Mouse (Mus musculus) heart, embryonic 16.5 days (tissue): Measurements from ENCODE around the gene Gm32742. TPM values are rescaled to one million over a fixed set of nuclear protein-coding genes. Genes with fewer than 3 reads are reported as not detected.

Experiments
- ATAC-seq: fragments of 200-750 bp; cut with Nextera tagmentation; replicated peaks from 2 replicates; pipeline ENCODE4 v1.8.0; 2017; ENCODE audit warnings: moderate number of reproducible peaks; ENCODE audit not compliant: insufficient read depth, low FRiP score; ENCODE audit errors: extremely low read depth
- H3K27ac ChIP-seq: fragments of 300-500 bp; sonication (generic); 2 replicates; pipeline ENCODE4 v1.5.1; 2014; ENCODE audit warnings: mild to moderate bottlenecking, low read length, control low read depth, moderate library complexity
- H3K27me3 ChIP-seq: fragments of 300-500 bp; sonication (generic); 2 replicates; pipeline ENCODE4 v1.6.1; 2014; ENCODE audit warnings: low read length, mixed read lengths; ENCODE audit not compliant: control insufficient read depth, insufficient read depth
- H3K36me3 ChIP-seq: fragments of 300-500 bp; sonication (generic); 2 replicates; pipeline ENCODE4 v1.6.1; 2014; ENCODE audit not compliant: control insufficient read depth, insufficient read depth
- H3K4me1 ChIP-seq: fragments of 300-500 bp; sonication (generic); 2 replicates; pipeline ENCODE4 v1.6.1; 2014; ENCODE audit warnings: low read length, mixed read lengths; ENCODE audit not compliant: control insufficient read depth, insufficient read depth
- H3K4me2 ChIP-seq: fragments of 300-500 bp; sonication (generic); 2 replicates; pipeline ENCODE4 v1.6.1; 2014; ENCODE audit warnings: low read depth, mild to moderate bottlenecking, control low read depth, low read length
- H3K4me3 ChIP-seq: fragments of 300-500 bp; sonication (generic); 2 replicates; pipeline ENCODE4 v1.5.1; 2014; ENCODE audit warnings: mild to moderate bottlenecking, control low read depth, low read length
- H3K9ac ChIP-seq: fragments of 300-500 bp; sonication (generic); 2 replicates; pipeline ENCODE4 v1.6.1; 2014; ENCODE audit warnings: low read length, control low read depth
- H3K9me3 ChIP-seq: fragments of 300-500 bp; sonication (generic); replicated peaks from 2 replicates; pipeline ENCODE4 v1.6.1; 2016; ENCODE audit warnings: low read length; ENCODE audit not compliant: control insufficient read depth
- WGBS: fragments of 180-500 bp; shearing (Covaris S2); extraction: QIAGEN DNeasy Blood & Tissue Kit; methylation state at CpG from one replicate; pipeline ENCODE4 v1.1.7; 2014; 5-methylcytosine and 5-hydroxymethylcytosine counted together
- microRNA counts: library from miRNA; unstranded; fragments of <30 nt; microRNA quantifications from one replicate; lab custom pipeline; 2016
- microRNA-seq: library from miRNA; unstranded; fragments of <30 nt; microRNA quantifications from one replicate; pipeline ENCODE4, GENCODE M21; 2017
- polyA plus RNA-seq: library from polyadenylated mRNA; unstranded; fragments of >200 nt; fragmentation: Nextera tagmentation; extraction: Ambion mirVana; gene quantifications from 2 replicates; pipeline ENCODE4 v1.2.1, GENCODE M21; 2015

The Gm32742 gene
- polyA plus RNA-seq, 1 experiment from 2014 or later = 0.09 TPM

DNA sequence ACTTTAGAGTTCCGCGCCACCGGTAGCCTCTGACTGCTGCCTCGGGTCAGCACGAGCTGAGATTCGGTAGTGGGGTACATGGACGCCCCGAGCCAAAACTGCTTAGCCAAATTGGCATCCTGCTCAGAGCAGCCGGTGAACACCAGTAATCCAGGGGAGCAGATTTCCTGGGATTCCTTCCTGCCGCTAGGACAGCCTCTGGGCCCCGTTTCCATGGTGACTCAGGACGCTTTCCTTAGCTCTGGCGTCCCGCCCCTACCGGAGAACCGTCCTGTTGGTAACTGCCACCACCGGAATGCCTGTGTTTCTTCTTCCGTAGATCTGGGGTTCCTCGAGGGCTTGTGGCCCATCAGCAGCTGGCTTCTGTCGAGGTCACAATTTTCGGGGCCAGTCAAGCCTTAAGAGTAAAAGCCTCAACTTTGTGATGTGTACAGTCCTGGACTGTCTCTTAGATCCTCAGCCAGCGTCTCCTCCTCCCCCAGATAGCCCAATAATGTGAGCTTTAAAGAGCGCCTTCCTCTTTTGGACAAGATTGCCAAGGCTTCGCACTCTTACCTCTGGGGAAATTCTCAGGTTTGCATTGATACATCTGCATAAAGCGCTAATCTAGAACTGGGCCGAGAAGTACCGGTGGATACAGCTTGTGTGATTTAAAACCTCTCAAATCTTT lies 63.4 kb downstream of the Gm32742 start, which contains the start of gene 4833427G06Rik:
TSS of gene 4833427G06Rik (minus strand) at position 323 of the 670 bp plus-strand sequence.
- H3K9me3 ChIP-seq = no peaks in the 10 kb centered on the region
- WGBS = 13% methylated on average over 27 of the region's 27 CpGs
- H3K4me3 ChIP-seq = peak within 1 kb of the TSS; percentile 40
- no peaks in the 10 kb centered on the region for H3K36me3 ChIP-seq
- peak within 1 kb of the TSS; percentile 49; the same call in 1 of the 2 replicates for H3K9ac ChIP-seq
- peaks cover 8% of the 10 kb centered on the region for H3K27me3 ChIP-seq
- ATAC-seq = peak; percentile 28; the same call in 1 of the 2 replicates
- peak within 1 kb of the TSS; percentile 100 for H3K4me2 ChIP-seq
- no peak within 1 kb of the TSS for H3K27ac ChIP-seq
- H3K4me1 ChIP-seq = peaks cover 3% of the 10 kb centered on the region

DNA sequence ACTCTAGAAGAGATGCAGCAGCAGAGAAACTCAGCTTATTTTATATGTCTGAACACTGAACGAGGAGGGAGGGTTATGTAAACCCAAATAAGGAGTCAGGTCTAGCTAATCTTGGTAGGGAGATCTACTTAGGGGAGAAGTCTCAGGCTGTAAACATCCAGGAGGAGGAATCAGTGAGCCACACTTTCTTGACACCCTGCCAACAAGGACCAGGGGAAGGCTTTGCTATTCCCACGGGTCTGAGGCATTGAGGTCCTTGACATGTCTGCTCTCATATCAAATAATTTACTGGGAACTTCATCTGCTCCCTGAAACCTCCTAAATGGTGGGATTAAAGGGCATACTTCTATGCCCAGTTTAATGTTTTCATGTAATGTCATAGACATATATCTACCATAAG lies 69.0 kb downstream of the Gm32742 start:
- Histone ChIP-seq H3K27me3 (peaks cover 3% of the 10 kb centered on the region; the same call in 1 of the 2 replicates), H3K36me3 (no peaks in the 10 kb centered on the region), H3K4me2 (no peak overlapping the region), H3K4me3 (no peak overlapping the region), H3K9me3 (no peaks in the 10 kb centered on the region), H3K27ac (no peak overlapping the region), H3K9ac (no peak overlapping the region), H3K4me1 (no peaks in the 10 kb centered on the region)
- WGBS = 33% methylated on average over 2 of the region's 2 CpGs
- no peak for ATAC-seq

DNA sequence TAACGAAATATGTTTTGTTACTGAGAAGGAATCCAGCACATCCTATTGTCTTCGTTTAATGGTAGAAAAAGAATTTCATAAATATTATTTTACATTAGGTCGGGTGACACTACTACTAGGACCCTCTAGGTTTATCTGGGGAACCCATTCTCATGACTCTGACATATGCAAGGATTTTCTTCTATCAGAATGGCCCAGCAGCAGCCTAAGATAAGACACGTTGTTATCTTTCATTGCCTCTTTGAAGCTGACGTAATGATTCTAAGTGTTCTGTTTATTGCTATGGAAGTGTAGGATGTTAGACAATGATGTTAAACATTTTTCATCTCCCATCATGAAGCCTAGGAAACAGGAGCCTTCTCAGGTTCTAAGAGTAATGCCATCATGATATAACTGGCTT lies 71.6 kb downstream of the Gm32742 start:
- H3K9me3 ChIP-seq = no peaks in the 10 kb centered on the region
- no peak overlapping the region for H3K4me3 ChIP-seq
- no peak overlapping the region for H3K9ac ChIP-seq
- no peak overlapping the region for H3K4me2 ChIP-seq
- no peaks in the 10 kb centered on the region for H3K36me3 ChIP-seq
- whole genome bisulfite sequencing = 40% methylated on average over 5 of the region's 5 CpGs
- no peaks in the 10 kb centered on the region for H3K4me1 ChIP-seq
- H3K27ac ChIP-seq = no peak overlapping the region
- no peak for ATAC-seq
- no peaks in the 10 kb centered on the region for H3K27me3 ChIP-seq

DNA sequence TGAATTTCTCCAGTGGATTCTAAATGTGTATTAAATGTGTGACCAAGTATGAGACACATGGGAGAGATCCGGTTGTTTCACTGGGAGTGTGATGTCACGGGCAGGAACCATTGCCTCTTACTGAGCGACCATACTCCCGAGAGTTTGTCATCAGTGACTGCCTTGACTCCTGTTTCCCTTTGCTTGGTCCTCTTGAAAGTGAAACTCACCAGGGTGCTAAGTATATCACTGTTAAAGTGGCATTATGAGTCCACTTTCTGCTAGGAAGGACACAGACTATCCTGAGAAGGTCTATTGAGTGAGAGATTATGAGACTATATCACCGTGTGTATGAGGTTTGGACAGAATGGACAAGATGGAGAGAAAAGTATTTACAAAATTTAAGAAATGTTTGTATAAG lies 83.7 kb downstream of the Gm32742 start:
- Histone ChIP-seq H3K27ac (no peak overlapping the region), H3K4me2 (no peak overlapping the region), H3K9me3 (no peaks in the 10 kb centered on the region), H3K4me3 (no peak overlapping the region), H3K9ac (no peak overlapping the region), H3K36me3 (no peaks in the 10 kb centered on the region), H3K4me1 (peaks cover 5% of the 10 kb centered on the region), H3K27me3 (no peaks in the 10 kb centered on the region)
- 75% methylated on average over 5 of the region's 5 CpGs for WGBS
- ATAC-seq = no peak

MicroRNA genes within 50 kb of the gene (microRNA counts, 519-probe panel; counts per million panel counts)
- 2,319 counts per million, percentile 47 among the panel's probes with 10 or more counts for microRNA mmu-miR-34b-3p (lab: Ali Mortazavi, UCI)
- microRNA mmu-miR-34b-5p (lab: Ali Mortazavi, UCI) = 2,299 counts per million, percentile 45 among the panel's probes with 10 or more counts
- microRNA mmu-miR-34c (lab: Ali Mortazavi, UCI) = 3,319 counts per million, percentile 86 among the panel's probes with 10 or more counts

Small RNA genes within 50 kb of the gene (microRNA-seq; reads per million reads assigned to microRNA genes)
- gene Mir34b (18.7 reads per million, percentile 33 among the genes with 10 or more reads in this experiment), gene Mir34c (403 reads per million, percentile 71 among the genes with 10 or more reads in this experiment)

Other genes starting within 250 kb of the Gm32742 start
- 14.4 and 18.5 TPM in 2 replicates for gene Sik2, start 156.4 kb downstream of the Gm32742 start, polyA plus RNA-seq
- not detected in 2 replicates for gene Btg4, start 104.6 kb downstream of the Gm32742 start, polyA plus RNA-seq
- 6.8 and 9.2 TPM in 2 replicates for gene Layn, start 88.4 kb downstream of the Gm32742 start, polyA plus RNA-seq
- gene 4833427G06Rik, start 63.4 kb downstream of the Gm32742 start, polyA plus RNA-seq = 0.29 and 0.56 TPM in 2 replicates
- 0.31 and 0.92 TPM in 2 replicates for gene Pou2af1, start 48.2 kb upstream of the Gm32742 start, polyA plus RNA-seq
- gene Colca2, start 113.1 kb upstream of the Gm32742 start, polyA plus RNA-seq = 4.0 and 5.2 TPM in 2 replicates
- 0.21 TPM in 1 of 2 replicates, not detected in the other for gene 1810046K07Rik, start 163.4 kb upstream of the Gm32742 start, polyA plus RNA-seq